Mouse (Mus musculus) CH12.LX (cell line): ENCODE results near the gene Serinc5. TPM values are rescaled to one million over a fixed set of nuclear protein-coding genes. Genes with fewer than 3 reads are reported as not detected.

ENCODE experiments used
- DNase-seq: peaks from one replicate; pipeline ENCODE4 v3.0.0-alpha.2; 2013; ENCODE audit errors: extremely low read depth
- H3K27ac ChIP-seq: 2 replicates; pipeline ENCODE4 v1.5.1; 2012; ENCODE audit warnings: low read depth, mild to moderate bottlenecking, control low read depth, moderate library complexity; ENCODE audit not compliant: insufficient read depth
- H3K27me3 ChIP-seq: replicated peaks from 2 replicates; pipeline ENCODE3; 2012; ENCODE audit warnings: inconsistent platforms
- H3K36me3 ChIP-seq, 2 experiments: replicated peaks in 1 of 2; 2 replicates each; pipeline versions ENCODE3 to v1.6.1; 2012; ENCODE audit warnings: inconsistent platforms in 1 of 2, low read length in 1 of 2, mild to moderate bottlenecking in 1 of 2, mixed read lengths in 1 of 2, moderate library complexity in 1 of 2; ENCODE audit not compliant: control insufficient read depth in 1 of 2, insufficient read depth in 1 of 2
- H3K4me1 ChIP-seq, 2 experiments: 2 replicates each; pipeline ENCODE4 v1.6.1; 2012; ENCODE audit warnings: inconsistent platforms in 1 of 2, moderate library complexity in 1 of 2; ENCODE audit not compliant: insufficient read depth in 2 of 2, control insufficient read depth in 1 of 2
- H3K4me2 ChIP-seq: 2 replicates; pipeline ENCODE4 v1.6.1; 2012; ENCODE audit warnings: low read depth, mild to moderate bottlenecking, control low read depth; ENCODE audit not compliant: poor library complexity, insufficient read depth, severe bottlenecking
- H3K4me3 ChIP-seq, 3 experiments: fragments of 150-350 bp in 1 of 3; sonication (generic) in 1 of 3; replicated peaks in 1 of 3; 2 replicates each; pipeline versions ENCODE3 to v1.5.1; 2011 to 2012; ENCODE audit warnings: low read depth in 2 of 3, low read length in 2 of 3, mild to moderate bottlenecking in 2 of 3, moderate library complexity in 2 of 3, control low read depth in 1 of 3, improper control_type of control experiment in 1 of 3, inconsistent platforms in 1 of 3, mixed read lengths in 1 of 3; ENCODE audit not compliant: poor library complexity in 1 of 3
- H3K79me2 ChIP-seq: replicated peaks from 2 replicates; pipeline ENCODE4 v1.6.1; 2012; ENCODE audit warnings: mild to moderate bottlenecking, moderate library complexity; ENCODE audit not compliant: control insufficient read depth, poor library complexity, insufficient read depth, severe bottlenecking; ENCODE audit errors: extremely low read depth
- H3K9ac ChIP-seq: 2 replicates; pipeline ENCODE4 v1.6.1; 2012; ENCODE audit warnings: low read depth, mild to moderate bottlenecking, control low read depth, moderate library complexity; ENCODE audit not compliant: insufficient read depth
- H3K9me3 ChIP-seq: replicated peaks from 2 replicates; pipeline ENCODE3; 2012; ENCODE audit warnings: low read length, inconsistent platforms, mixed read lengths
- CHD1 ChIP-seq: IDR thresholded peaks from 2 replicates; pipeline ENCODE4 v1.6.1; 2012; ENCODE audit warnings: low read depth, low read length, improper control_type of control experiment, inconsistent platforms
- CHD2 ChIP-seq: IDR thresholded peaks from 2 replicates; pipeline ENCODE4 v1.6.1; 2011; ENCODE audit warnings: low read length, improper control_type of control experiment
- CTCF ChIP-seq, 2 experiments: IDR thresholded peaks in 1 of 2; conservative IDR thresholded peaks in 1 of 2; 2 replicates each; pipeline ENCODE4 v1.5.1; 2011 to 2012; ENCODE audit warnings: low read depth in 2 of 2, low read length in 2 of 2, improper control_type of control experiment in 1 of 2, inconsistent platforms in 1 of 2, mild to moderate bottlenecking in 1 of 2, moderate library complexity in 1 of 2
- E2F4 ChIP-seq: IDR thresholded peaks from 2 replicates; pipeline ENCODE4 v1.6.1; 2011; ENCODE audit warnings: low read depth, low read length, improper control_type of control experiment; ENCODE audit not compliant: insufficient replicate concordance
- ELF1 ChIP-seq: IDR thresholded peaks from 2 replicates; pipeline ENCODE4 v1.6.1; 2014; ENCODE audit warnings: low read depth, mild to moderate bottlenecking, inconsistent platforms, low read length, improper control_type of control experiment
- EP300 ChIP-seq: IDR thresholded peaks from 2 replicates; pipeline ENCODE4 v1.6.1; 2011; ENCODE audit warnings: low read length, improper control_type of control experiment
- GABPA ChIP-seq: IDR thresholded peaks from 2 replicates; pipeline ENCODE4 v1.6.1; 2012; ENCODE audit warnings: low read depth, low read length, improper control_type of control experiment, inconsistent platforms; ENCODE audit not compliant: insufficient replicate concordance
- HCFC1 ChIP-seq: IDR thresholded peaks from 2 replicates; pipeline ENCODE4 v1.6.1; 2012; ENCODE audit warnings: low read depth, mild to moderate bottlenecking, inconsistent platforms, low read length, improper control_type of control experiment
- IRF4 ChIP-seq: IDR thresholded peaks from 2 replicates; pipeline ENCODE4 v1.6.1; 2014; ENCODE audit warnings: low read depth, mild to moderate bottlenecking, inconsistent platforms, low read length, improper control_type of control experiment
- JUN ChIP-seq: IDR thresholded peaks from 2 replicates; pipeline ENCODE4 v1.6.1; 2011; ENCODE audit warnings: low read depth, mild to moderate bottlenecking, low read length, improper control_type of control experiment, moderate library complexity; ENCODE audit not compliant: insufficient read depth
- JUND ChIP-seq: conservative IDR thresholded peaks from 2 replicates; pipeline ENCODE4 v1.6.1; 2011; ENCODE audit warnings: low read depth, low read length, improper control_type of control experiment
- KAT2A ChIP-seq: IDR thresholded peaks from 2 replicates; pipeline ENCODE4 v1.6.1; 2012; ENCODE audit warnings: low read length, improper control_type of control experiment, inconsistent platforms; ENCODE audit not compliant: insufficient replicate concordance
- MAFK ChIP-seq: IDR thresholded peaks from 2 replicates; pipeline ENCODE4 v1.6.1; 2011; ENCODE audit warnings: low read length, improper control_type of control experiment; ENCODE audit not compliant: insufficient replicate concordance
- MEF2A ChIP-seq: IDR thresholded peaks from 2 replicates; pipeline ENCODE4 v1.6.1; 2014; ENCODE audit warnings: low read depth, mild to moderate bottlenecking, inconsistent platforms, low read length, improper control_type of control experiment, borderline replicate concordance
- POLR2A ChIP-seq: IDR thresholded peaks from 2 replicates; pipeline ENCODE4 v1.6.1; 2011; ENCODE audit warnings: low read depth, mild to moderate bottlenecking, improper control_type of control experiment, low read length
- SIN3A ChIP-seq: IDR thresholded peaks from 2 replicates; pipeline ENCODE4 v1.6.1; 2012; ENCODE audit warnings: low read length, improper control_type of control experiment, inconsistent platforms
- SMC3 ChIP-seq: IDR thresholded peaks from 2 replicates; pipeline ENCODE4 v1.6.1; 2011; ENCODE audit warnings: low read depth, low read length, improper control_type of control experiment
- TBP ChIP-seq: conservative IDR thresholded peaks from 2 replicates; pipeline ENCODE4 v1.6.1; 2011; ENCODE audit warnings: low read depth, low read length, improper control_type of control experiment
- TCF12 ChIP-seq: IDR thresholded peaks from 2 replicates; pipeline ENCODE4 v1.6.1; 2014; ENCODE audit warnings: low read depth, mild to moderate bottlenecking, inconsistent platforms, low read length, improper control_type of control experiment
- USF1 ChIP-seq: IDR thresholded peaks from 2 replicates; pipeline ENCODE4 v1.6.1; 2014; ENCODE audit warnings: low read depth, mild to moderate bottlenecking, inconsistent platforms, low read length, improper control_type of control experiment
- ZKSCAN1 ChIP-seq: IDR thresholded peaks from 2 replicates; pipeline ENCODE4 v1.6.1; 2012; ENCODE audit warnings: low read depth, inconsistent platforms, low read length, improper control_type of control experiment, borderline replicate concordance
- ZMIZ1 ChIP-seq: IDR thresholded peaks from 2 replicates; pipeline ENCODE4 v1.6.1; 2012; ENCODE audit warnings: low read depth, mild to moderate bottlenecking, inconsistent platforms, low read length, improper control_type of control experiment
- dilution Hi-C: fragments of 300-500 bp; cut with MboI; formaldehyde crosslinking; loops from 2 replicates; pipeline ENCODE4 v1.14.3; 2020; ENCODE audit warnings: low sequenced_read_pairs; ENCODE audit not compliant: extremely low pct_unique_long_range_greater_than_20kb, extremely low pct_ligation_motif_present
- in situ Hi-C: fragments of 300-500 bp; cut with MboI; formaldehyde crosslinking; loops from 3 replicates; pipeline ENCODE4 v1.14.3; 2019; ENCODE audit warnings: low sequenced_read_pairs, low pct_ligation_motif_present, low pct_unique_long_range_greater_than_20kb, mixed read lengths
- polyA plus RNA-seq: library from polyadenylated mRNA; unstranded; fragments of >175 nt; gene quantifications from 2 replicates; pipeline ENCODE4 v1.2.1, GENCODE M21; 2012; ENCODE audit warnings: low read depth; ENCODE audit not compliant: insufficient read length
- total RNA-seq, 2 experiments: library from RNA; depleted of rRNA; stranded (reverse); fragments of 300-350 nt in 1 of 2; fragments of >200 nt in 1 of 2; gene quantifications; 2 replicates each; pipeline ENCODE4 v1.2.3; 2012 to 2014

Serinc5 gene
- total and polyA plus RNA-seq, 3 experiments, result 1.9 to 5.2 (median 4.3) TPM

- H3K27ac ChIP-seq, result no peak overlapping the region
- no peaks in the 10 kb centered on the region for H3K27me3 ChIP-seq
- H3K4me2 ChIP-seq, result no peak overlapping the region
- in situ Hi-C loops, result no loop called here
- no peak overlapping the region for H3K4me3 ChIP-seq
- H3K36me3 ChIP-seq, result no peaks in the 10 kb centered on the region
- H3K9me3 ChIP-seq, result no peaks in the 10 kb centered on the region
- dilution Hi-C loops, result no loop called here
- no peaks in the 10 kb centered on the region for H3K79me2 ChIP-seq
- DNase-seq, result no peak
- peaks cover 21% of the 10 kb centered on the region in 2 experiments for H3K4me1 ChIP-seq
- H3K9ac ChIP-seq, result no peak overlapping the region
- no peak for TF ChIP-seq IRF4
- no peak for TF ChIP-seq ZMIZ1
- TF ChIP-seq CTCF (conservative IDR thresholded peaks at IDR 0.05 in 1 of 2, IDR thresholded peaks at IDR 0.05 in 1 of 2; ENCODE audit: low read depth in 2 of 2, low read length in 2 of 2), result no peak
- no peak for TF ChIP-seq MEF2A
- TF ChIP-seq CHD1, result no peak
- TF ChIP-seq SMC3, result no peak
- TF ChIP-seq TBP, result no peak
- no peak for TF ChIP-seq POLR2A
- no peak for TF ChIP-seq ZKSCAN1
- TF ChIP-seq E2F4, result no peak
- no peak for TF ChIP-seq TCF12
- TF ChIP-seq MAFK, result no peak
- no peak for TF ChIP-seq JUN
- no peak for TF ChIP-seq ELF1
Observed at GRCm38 (mm10) chr13:92675897-92676584, 65.2 kb downstream of the Serinc5 start.

- Histone ChIP-seq H3K4me2 (no peak overlapping the region), H3K9me3 (no peaks in the 10 kb centered on the region), H3K9ac (no peak overlapping the region), H3K79me2 (no peaks in the 10 kb centered on the region), H3K27me3 (no peaks in the 10 kb centered on the region), H3K4me3 (no peak overlapping the region), H3K27ac (no peak overlapping the region), H3K4me1 (peaks cover 23 to 25% of the 10 kb centered on the region in 2 experiments), H3K36me3 (no peaks in the 10 kb centered on the region)
- TF ChIP-seq SMC3 (no peak), IRF4 (no peak), MAFK (no peak), CHD2 (no peak), USF1 (no peak), SIN3A (no peak), ELF1 (no peak), GABPA (no peak), EP300 (no peak), HCFC1 (no peak), JUND (no peak), JUN (no peak), KAT2A (no peak)
- dilution Hi-C loops (no loop called here), in situ Hi-C loops (no loop called here)
- DNase-seq, result no peak
Observed at GRCm38 (mm10) chr13:92677656-92678055, 66.8 kb downstream of the Serinc5 start.
